Mouse (Mus musculus) liver, adult 2 months (tissue): ENCODE results near the gene Pttg1. TPM values are rescaled to one million over a fixed set of nuclear protein-coding genes. Genes with fewer than 3 reads are reported as not detected.

Experiments used
- DNase-seq: peaks from one replicate; pipeline ENCODE4 v3.0.0-alpha.2; 2011; ENCODE audit warnings: low read depth, low spot score; ENCODE audit errors: extremely low read depth
- H3K27ac ChIP-seq: fragments of 200-500 bp; replicated peaks from 2 replicates; pipeline ENCODE4 v1.5.1; 2012; ENCODE audit warnings: low read depth, mild to moderate bottlenecking, control low read depth, inconsistent platforms, low read length; ENCODE audit not compliant: insufficient read depth
- H3K27me3 ChIP-seq: fragments of 200-500 bp; 2 replicates; pipeline ENCODE4 v1.6.1; 2012; ENCODE audit warnings: mild to moderate bottlenecking, moderate library complexity, low read length, inconsistent platforms; ENCODE audit not compliant: control insufficient read depth, insufficient read depth
- H3K36me3 ChIP-seq: fragments of 200-500 bp; 2 replicates; pipeline ENCODE4 v1.6.1; 2012; ENCODE audit warnings: low read length, inconsistent platforms; ENCODE audit not compliant: control insufficient read depth, insufficient read depth
- H3K4me1 ChIP-seq: fragments of 200-500 bp; 2 replicates; pipeline ENCODE4 v1.6.1; 2011; ENCODE audit warnings: low read length; ENCODE audit not compliant: control insufficient read depth, insufficient read depth
- H3K4me3 ChIP-seq: fragments of 200-500 bp; 2 replicates; pipeline ENCODE4 v1.5.1; 2011; ENCODE audit warnings: low read depth, mild to moderate bottlenecking, control low read depth, low read length, moderate library complexity; ENCODE audit not compliant: insufficient read depth
- H3K79me2 ChIP-seq: fragments of 200-500 bp; 2 replicates; pipeline ENCODE4 v1.6.1; 2012; ENCODE audit warnings: inconsistent platforms, mild to moderate bottlenecking, low read length, moderate library complexity; ENCODE audit not compliant: control insufficient read depth, insufficient read depth
- H3K9ac ChIP-seq: fragments of 200-500 bp; 2 replicates; pipeline ENCODE4 v1.6.1; 2012; ENCODE audit warnings: low read depth, mild to moderate bottlenecking, control low read depth, inconsistent platforms, low read length
- CTCF ChIP-seq: fragments of 200-500 bp; IDR thresholded peaks from 2 replicates; pipeline ENCODE4 v1.5.1; 2011; ENCODE audit warnings: low read depth, low read length, control low read depth
- POLR2A ChIP-seq: fragments of 200-500 bp; IDR thresholded peaks from 2 replicates; pipeline ENCODE4 v1.6.1; 2011; ENCODE audit warnings: low read length, control low read depth; ENCODE audit not compliant: insufficient read depth; ENCODE audit errors: extremely low read depth
- WGBS: fragments of 180-500 bp; shearing (Covaris S2); methylation state at CpG from one replicate; pipeline ENCODE4 v1.1.7; 2018; 5-methylcytosine and 5-hydroxymethylcytosine counted together
- polyA plus RNA-seq: library from polyadenylated mRNA; depleted of rRNA; stranded (reverse); fragments of >200 nt; gene quantifications from 2 replicates; pipeline ENCODE4 v1.2.3, GENCODE M21; 2012
- total RNA-seq: library from RNA; depleted of rRNA; stranded (reverse); fragments of >200 nt; gene quantifications from 2 replicates; pipeline ENCODE4 v1.2.3, GENCODE M21; 2014

The Pttg1 gene
- total and polyA plus RNA-seq, 2 experiments: 12.0 to 45.4 TPM

DNA sequence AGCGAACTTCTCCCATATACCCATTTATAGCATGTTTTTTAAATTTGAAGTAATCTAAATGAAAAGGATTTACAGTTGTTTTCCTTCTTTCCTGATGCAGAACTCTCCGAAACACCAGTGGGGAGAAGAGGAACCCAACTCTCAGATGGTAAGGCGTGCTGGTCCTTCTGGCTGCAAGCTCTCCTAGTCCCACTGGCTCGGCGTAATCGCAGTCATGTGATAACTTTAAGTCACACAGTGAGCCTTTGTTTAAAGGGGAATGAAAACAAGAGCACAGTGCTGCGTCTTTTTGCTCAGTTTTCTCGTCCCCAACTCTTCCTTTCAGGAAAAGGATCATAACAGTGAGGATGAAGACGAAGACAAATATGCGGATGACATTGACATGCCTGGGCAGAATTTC, 15.1 kb upstream of the Pttg1 start:
- Histone ChIP-seq H3K9ac (no peak overlapping the region), H3K4me3 (no peak overlapping the region), H3K27ac (no peak overlapping the region), H3K4me1 (no peaks in the 10 kb centered on the region), H3K36me3 (peaks cover 76% of the 10 kb centered on the region), H3K79me2 (no peaks in the 10 kb centered on the region), H3K27me3 (no peaks in the 10 kb centered on the region)
- DNase-seq: no peak
- 96% methylated on average over 10 of the region's 10 CpGs for WGBS
- TF ChIP-seq POLR2A (no peak), CTCF (no peak)

DNA sequence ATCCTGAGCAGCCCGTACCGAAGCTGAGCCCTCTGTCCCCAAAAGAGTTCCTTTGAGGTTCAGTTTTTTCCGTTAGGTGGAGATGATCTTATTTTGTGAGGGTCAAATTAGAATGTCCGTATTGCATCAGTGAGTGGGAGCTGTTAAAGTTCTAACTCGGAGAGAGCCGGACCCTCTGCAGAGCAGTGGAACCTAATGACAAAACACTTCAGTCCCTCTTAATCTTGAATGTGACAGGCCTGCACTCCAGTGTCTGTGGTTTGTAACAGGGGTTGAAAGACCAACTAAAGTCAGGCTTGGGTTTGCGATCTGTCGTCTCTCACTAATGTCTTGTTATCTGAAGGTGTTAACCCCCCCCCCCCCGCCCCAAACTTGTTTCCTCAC, 8.0 kb upstream of the Pttg1 start:
- Histone ChIP-seq H3K36me3 (peaks cover 18% of the 10 kb centered on the region), H3K27ac (peak overlapping the region; percentile 53), H3K9ac (peak overlapping the region; percentile 73), H3K79me2 (peaks cover 3% of the 10 kb centered on the region; the same call in 1 of the 2 replicates), H3K4me1 (peaks cover 6% of the 10 kb centered on the region), H3K27me3 (no peaks in the 10 kb centered on the region), H3K4me3 (peak overlapping the region; percentile 73)
- 1% methylated on average over 9 of the region's 9 CpGs for WGBS
- no peak for DNase-seq
- TF ChIP-seq CTCF: no peak

DNA sequence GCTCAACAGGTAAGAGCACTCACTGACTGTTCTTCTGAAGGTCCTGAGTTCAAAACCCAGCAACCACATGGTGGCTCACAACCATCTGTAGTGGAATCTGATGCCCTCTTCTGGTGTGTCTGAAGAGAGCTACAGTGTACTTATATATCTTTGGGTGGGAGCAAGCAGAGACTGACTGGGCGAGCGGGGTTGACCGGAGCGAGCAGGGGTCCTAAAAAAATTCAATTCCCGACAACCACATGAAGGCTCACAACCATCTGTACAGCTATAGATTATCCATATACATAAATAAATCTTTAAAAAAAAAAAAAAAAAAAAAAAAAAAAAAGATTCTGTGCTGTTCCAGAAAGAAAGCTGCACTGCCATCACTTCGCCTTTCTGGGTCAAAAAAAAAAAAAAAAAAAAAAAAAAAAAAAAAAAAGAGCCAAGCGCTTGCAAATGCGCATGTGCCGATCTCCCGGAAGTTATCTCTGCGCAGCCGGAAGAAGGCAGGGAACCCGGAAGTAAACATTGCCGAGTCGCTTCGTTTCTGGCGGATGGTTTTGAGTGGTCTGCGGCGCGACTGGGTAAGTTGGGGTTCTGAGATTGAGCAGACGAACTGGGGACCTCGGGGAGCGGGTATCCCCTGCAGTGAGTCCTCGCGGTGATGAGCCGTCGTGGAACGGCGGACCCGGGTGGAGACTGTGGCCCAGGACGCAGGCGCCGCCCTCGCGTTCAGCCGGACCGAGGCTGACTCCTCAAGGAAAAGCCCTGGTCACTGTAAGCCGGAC, 7.4 kb upstream of the Pttg1 start, which contains the start of gene Slu7:
Gene Slu7, plus strand, starts transcription at position 491 of the 770 bp plus-strand sequence.
- H3K27me3 ChIP-seq: no peaks in the 10 kb centered on the region
- TF ChIP-seq POLR2A (peak; percentile 44; the same call in 1 of the 2 replicates), CTCF (no peak)
- peaks cover 6% of the 10 kb centered on the region for H3K4me1 ChIP-seq
- peaks cover 3% of the 10 kb centered on the region; the same call in 1 of the 2 replicates for H3K79me2 ChIP-seq
- H3K4me3 ChIP-seq: peak within 1 kb of the TSS; percentile 73
- H3K36me3 ChIP-seq: peaks cover 13% of the 10 kb centered on the region; the same call in 1 of the 2 replicates
- peak; percentile 69 for DNase-seq
- WGBS: 9% methylated on average over 38 of the region's 38 CpGs
- peak within 1 kb of the TSS; percentile 53 for H3K27ac ChIP-seq
- H3K9ac ChIP-seq: peak within 1 kb of the TSS; percentile 73

DNA sequence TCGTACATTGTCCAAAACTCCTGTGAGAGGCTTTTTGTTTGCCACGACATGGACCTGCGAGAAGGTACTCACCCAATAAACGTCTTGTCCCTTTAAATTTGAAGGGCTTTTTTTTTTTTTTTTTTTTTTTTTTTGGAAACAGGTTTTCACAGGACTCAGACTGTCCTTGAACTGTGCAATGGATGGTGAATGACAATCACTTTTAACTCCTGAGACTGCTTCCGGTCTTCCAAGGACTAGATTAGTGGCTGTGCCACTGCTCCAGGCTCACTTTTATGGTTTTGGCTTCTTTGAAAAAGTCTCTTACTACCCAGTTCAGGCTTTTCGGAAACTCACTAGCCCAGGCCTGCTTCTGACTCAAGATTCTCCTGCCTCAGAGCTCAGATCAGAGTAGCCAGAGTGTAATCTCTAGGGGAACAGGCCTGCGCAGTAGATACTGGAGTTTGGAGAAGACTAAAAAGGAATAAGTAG, 398 bp upstream of the Pttg1 start:
- Histone ChIP-seq H3K4me3 (peak overlapping the region; percentile 44), H3K4me1 (peaks cover 11% of the 10 kb centered on the region; the same call in 1 of the 2 replicates), H3K27me3 (no peaks in the 10 kb centered on the region), H3K27ac (peak overlapping the region; percentile 83), H3K9ac (peak overlapping the region; percentile 30; the same call in 1 of the 2 replicates), H3K36me3 (peaks cover 9% of the 10 kb centered on the region; the same call in 1 of the 2 replicates), H3K79me2 (peaks cover 2% of the 10 kb centered on the region; the same call in 1 of the 2 replicates)
- DNase-seq: peak; percentile 80
- 13% methylated on average over 7 of the region's 7 CpGs for WGBS
- TF ChIP-seq CTCF (no peak), POLR2A (no peak)

DNA sequence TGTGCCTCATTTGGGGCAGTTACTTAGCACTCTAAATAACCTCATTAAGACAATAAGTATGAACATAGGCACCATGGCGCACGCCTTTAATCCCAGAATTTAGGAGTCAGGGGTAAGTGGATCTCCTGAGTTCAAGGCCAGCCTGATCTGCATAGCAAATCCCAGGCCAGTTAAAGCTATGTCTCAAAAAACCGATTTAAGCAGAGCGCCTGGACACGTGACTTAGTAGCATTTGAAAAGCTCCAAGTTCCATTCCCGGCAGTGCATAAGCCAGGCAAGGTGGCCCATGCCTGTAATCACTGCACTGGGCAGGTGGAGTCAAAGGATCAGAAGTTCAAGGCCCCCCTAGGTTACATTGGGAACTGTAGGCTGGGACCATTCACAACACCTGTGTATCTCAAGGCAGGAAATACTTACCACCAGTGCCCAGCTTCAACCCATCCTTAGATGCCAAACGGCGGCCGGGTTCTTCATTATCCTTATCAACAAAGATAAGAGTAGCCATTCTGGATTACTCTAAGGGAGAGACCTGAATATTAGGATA, 813 bp downstream of the Pttg1 start:
- 71% methylated on average over 9 of the region's 9 CpGs for WGBS

More for the DNA sequence above, 813 bp downstream of the Pttg1 start:
- H3K4me3 ChIP-seq: peak overlapping the region; percentile 99; the same call in 1 of the 2 replicates
- H3K9ac ChIP-seq: no peak overlapping the region; the same call in 1 of the 2 replicates
- peaks cover 11% of the 10 kb centered on the region; the same call in 1 of the 2 replicates for H3K4me1 ChIP-seq
- no peak for DNase-seq
- H3K27ac ChIP-seq: no peak overlapping the region
- no peaks in the 10 kb centered on the region for H3K27me3 ChIP-seq
- peaks cover 2% of the 10 kb centered on the region; the same call in 1 of the 2 replicates for H3K79me2 ChIP-seq
- peaks cover 15% of the 10 kb centered on the region; the same call in 1 of the 2 replicates for H3K36me3 ChIP-seq
- TF ChIP-seq CTCF (no peak), POLR2A (no peak)
